Mouse (Mus musculus): ENCODE data around the gene Hbb-bh1. TPM values are rescaled to one million over a fixed set of nuclear protein-coding genes. Genes with fewer than 3 reads are reported as not detected.
"Not testable (repeated sequence)": the region's sequence is repeated elsewhere in the genome, so short reads cannot be mapped to it uniquely, and the experiment has no call there.

Hbb-bh1 gene
- polyA plus RNA-seq, 1 experiment from 2014 or later: 3.6 TPM

DNA sequence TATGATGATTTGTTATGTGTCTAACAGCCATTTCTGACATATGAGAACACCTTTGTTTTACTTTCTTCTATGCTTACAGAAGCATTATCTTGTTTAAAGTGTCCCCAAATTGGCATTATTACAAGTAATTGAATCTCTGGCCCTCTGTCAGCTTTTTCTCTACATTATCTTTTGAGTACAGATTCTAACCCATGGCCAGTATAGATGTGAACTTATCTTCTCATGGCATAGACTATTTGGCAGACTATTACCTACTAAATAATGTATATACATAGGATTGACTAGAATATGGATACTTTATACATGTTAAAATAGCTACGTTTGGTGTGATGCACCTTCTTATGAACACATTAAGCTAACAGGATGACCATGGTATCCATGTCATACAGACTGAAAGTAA lies 11.7 kb upstream of the Hbb-bh1 start:
- H3K36me3 ChIP-seq (replicated peaks; ENCODE audit: control insufficient read depth, insufficient read depth): no peaks in the 10 kb centered on the region
- H3K4me3 ChIP-seq (replicated peaks; ENCODE audit: low read length): no peak overlapping the region
- H3K4me1 ChIP-seq (replicated peaks; ENCODE audit: control insufficient read depth, insufficient read depth, low read length): no peaks in the 10 kb centered on the region
- H3K4me2 ChIP-seq (replicated peaks): no peak overlapping the region
- ATAC-seq (ENCODE audit: low FRiP score): no peak
- H3K27me3 ChIP-seq (ENCODE audit: control insufficient read depth, insufficient read depth, low read length): no peaks in the 10 kb centered on the region
- DNase-seq (ENCODE audit: low spot score): no peak
- no peak overlapping the region for H3K9ac ChIP-seq
- H3K9me3 ChIP-seq (ENCODE audit: control insufficient read depth, low read length): no peaks in the 10 kb centered on the region
- 73% methylated on average over 1 of the region's 1 CpGs for WGBS
- H3K27ac ChIP-seq: no peak overlapping the region

- Histone ChIP-seq H3K36me3 (replicated peaks; ENCODE audit: control insufficient read depth, insufficient read depth) (no peaks in the 10 kb centered on the region), H3K4me1 (replicated peaks; ENCODE audit: control insufficient read depth, insufficient read depth, low read length) (no peaks in the 10 kb centered on the region), H3K9ac (no peak within 1 kb of the TSS), H3K9me3 (ENCODE audit: control insufficient read depth, low read length) (no peaks in the 10 kb centered on the region), H3K4me2 (replicated peaks) (no peak within 1 kb of the TSS), H3K4me3 (replicated peaks; ENCODE audit: low read length) (no peak within 1 kb of the TSS), H3K27ac (no peak within 1 kb of the TSS), H3K27me3 (ENCODE audit: control insufficient read depth, insufficient read depth, low read length) (no peaks in the 10 kb centered on the region)
- no peak for DNase-seq (ENCODE audit: low spot score)
- WGBS: 56% methylated on average over 2 of the region's 2 CpGs
- ATAC-seq (ENCODE audit: low FRiP score): no peak
Measured at GRCm38 (mm10) chr7:103853090-103853489, 10.1 kb upstream of the Hbb-bh1 start, which contains the start of gene Hbb-y. Gene Hbb-y (minus strand): TSS chr7:103853216.

DNA sequence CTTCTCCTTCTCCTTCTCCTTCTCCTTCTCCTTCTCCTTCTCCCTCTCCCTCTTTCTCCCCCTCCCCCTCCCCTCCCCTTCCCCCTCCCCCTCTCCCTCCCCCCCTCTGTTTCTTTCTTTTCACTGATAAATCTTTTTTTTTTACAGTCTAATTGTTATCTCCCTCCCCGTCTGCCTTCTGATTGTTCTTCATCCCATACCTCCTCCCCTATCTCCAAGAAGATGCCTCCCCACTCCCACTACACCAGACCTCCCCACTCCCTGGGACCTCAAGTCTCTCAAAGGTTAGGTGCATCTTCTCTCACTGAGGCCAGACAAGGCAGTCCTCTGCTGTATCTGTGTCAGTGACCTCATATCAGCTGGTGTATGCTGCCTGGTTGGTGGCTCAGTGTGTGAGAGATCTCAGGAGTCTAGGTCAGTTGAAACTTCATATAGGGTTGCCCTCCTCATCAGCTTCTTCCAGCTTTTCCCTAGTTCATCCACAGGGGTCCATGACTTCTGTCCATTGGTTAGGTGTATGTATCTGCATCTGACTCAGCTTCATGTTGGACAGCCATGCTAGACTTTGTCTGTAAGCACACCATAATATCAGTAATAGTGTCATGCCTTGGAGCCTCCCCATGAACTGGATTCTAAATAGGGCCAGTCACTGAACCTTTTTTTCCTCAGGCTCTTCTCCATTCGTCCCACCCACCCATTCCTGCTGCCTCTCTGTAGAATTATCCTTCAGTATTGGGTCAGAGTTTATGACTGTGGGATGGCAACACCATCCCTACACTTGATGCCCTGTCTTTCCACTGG lies 1.8 kb upstream of the Hbb-bh1 start:
- H3K4me2 ChIP-seq (replicated peaks): no peak overlapping the region
- no peak overlapping the region for H3K9ac ChIP-seq
- no peak overlapping the region for H3K27ac ChIP-seq
- no peaks in the 10 kb centered on the region for H3K4me1 ChIP-seq (replicated peaks; ENCODE audit: control insufficient read depth, insufficient read depth, low read length)
- 60% methylated on average over 1 of the region's 2 CpGs for WGBS
- H3K27me3 ChIP-seq (ENCODE audit: control insufficient read depth, insufficient read depth, low read length): no peaks in the 10 kb centered on the region
- no peak for DNase-seq (ENCODE audit: low spot score)
- no peak overlapping the region for H3K4me3 ChIP-seq (replicated peaks; ENCODE audit: low read length)
- H3K9me3 ChIP-seq (ENCODE audit: control insufficient read depth, low read length): no peaks in the 10 kb centered on the region
- ATAC-seq (ENCODE audit: low FRiP score): no peak
- no peaks in the 10 kb centered on the region for H3K36me3 ChIP-seq (replicated peaks; ENCODE audit: control insufficient read depth, insufficient read depth)

DNA sequence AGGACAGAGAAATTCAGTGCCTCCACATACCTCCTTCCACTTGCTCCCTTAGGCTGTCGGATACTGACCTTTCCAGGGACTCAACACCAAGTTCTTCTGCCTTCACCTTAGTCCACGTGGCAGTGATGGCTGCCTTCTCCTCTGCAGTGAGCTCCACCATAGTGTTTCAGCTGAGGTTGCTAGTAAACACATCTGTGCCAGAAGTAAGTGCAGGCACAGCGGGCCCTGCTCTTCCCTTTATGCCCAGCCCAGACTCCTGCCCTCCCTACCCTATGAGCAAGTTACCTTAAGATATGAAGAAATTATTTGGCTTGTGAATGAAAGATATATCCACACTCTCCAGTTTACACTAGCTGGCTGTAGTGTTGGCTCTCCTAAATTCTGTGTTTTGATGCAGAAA lies 2.7 kb downstream of the Hbb-bh1 start, which contains the start of gene Hbb-bh2:
Gene Hbb-bh2, minus strand, starts transcription at position 253 of the 400 bp plus-strand sequence.
- no peaks in the 10 kb centered on the region for H3K4me1 ChIP-seq (replicated peaks; ENCODE audit: control insufficient read depth, insufficient read depth, low read length)
- no peaks in the 10 kb centered on the region for H3K9me3 ChIP-seq (ENCODE audit: control insufficient read depth, low read length)
- no peak within 1 kb of the TSS for H3K27ac ChIP-seq
- H3K27me3 ChIP-seq (ENCODE audit: control insufficient read depth, insufficient read depth, low read length): no peaks in the 10 kb centered on the region
- DNase-seq (ENCODE audit: low spot score): no peak
- WGBS: 78% methylated on average over 3 of the region's 3 CpGs
- no peak for ATAC-seq (ENCODE audit: low FRiP score)
- no peak within 1 kb of the TSS for H3K4me3 ChIP-seq (replicated peaks; ENCODE audit: low read length)
- H3K36me3 ChIP-seq (replicated peaks; ENCODE audit: control insufficient read depth, insufficient read depth): no peaks in the 10 kb centered on the region
- H3K4me2 ChIP-seq (replicated peaks): no peak within 1 kb of the TSS
- H3K9ac ChIP-seq: no peak within 1 kb of the TSS

GRCm38 (mm10) chr7:103827808-103828207 lies 15.2 kb downstream of the Hbb-bh1 start, which contains the start of gene Hbb-bs:
Gene Hbb-bs (minus strand): TSS chr7:103828096.
- H3K4me2 ChIP-seq (replicated peaks): no peak within 1 kb of the TSS
- H3K4me1 ChIP-seq (replicated peaks; ENCODE audit: control insufficient read depth, insufficient read depth, low read length): no peaks in the 10 kb centered on the region
- ATAC-seq (ENCODE audit: low FRiP score) (no peak), DNase-seq (ENCODE audit: low spot score) (no peak)
- H3K9ac ChIP-seq: no peak within 1 kb of the TSS
- no peak within 1 kb of the TSS for H3K4me3 ChIP-seq (replicated peaks; ENCODE audit: low read length)
- H3K9me3 ChIP-seq (ENCODE audit: control insufficient read depth, low read length): no peaks in the 10 kb centered on the region
- WGBS: 95% methylated on average over 4 of the region's 4 CpGs
- H3K27me3 ChIP-seq (ENCODE audit: control insufficient read depth, insufficient read depth, low read length): no peaks in the 10 kb centered on the region
- no peak within 1 kb of the TSS for H3K27ac ChIP-seq
- no peaks in the 10 kb centered on the region for H3K36me3 ChIP-seq (replicated peaks; ENCODE audit: control insufficient read depth, insufficient read depth)

DNA sequence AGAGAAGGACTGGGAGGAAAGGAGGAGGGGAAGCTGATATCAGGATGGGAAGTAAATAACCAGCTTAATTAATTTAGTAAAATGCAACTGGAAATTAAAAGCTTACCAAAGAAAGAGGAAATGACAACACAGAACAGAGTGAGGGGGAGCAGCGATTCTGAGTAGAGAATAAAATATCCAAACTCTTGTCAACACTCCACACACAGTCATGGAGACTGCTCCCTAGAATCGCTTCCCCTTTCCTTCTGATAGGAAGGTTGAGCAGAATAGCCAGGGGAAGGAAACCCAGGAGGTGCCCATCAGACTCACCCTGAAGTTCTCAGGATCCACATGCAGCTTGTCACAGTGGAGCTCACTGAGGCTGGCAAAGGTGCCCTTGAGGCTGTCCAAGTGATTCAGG lies 15.8 kb downstream of the Hbb-bh1 start:
- DNase-seq (ENCODE audit: low spot score); H3K27me3 ChIP-seq (ENCODE audit: control insufficient read depth, insufficient read depth, low read length); H3K4me3 ChIP-seq (replicated peaks; ENCODE audit: low read length); H3K27ac ChIP-seq; H3K4me2 ChIP-seq (replicated peaks); H3K9me3 ChIP-seq (ENCODE audit: control insufficient read depth, low read length); H3K4me1 ChIP-seq (replicated peaks; ENCODE audit: control insufficient read depth, insufficient read depth, low read length); H3K36me3 ChIP-seq (replicated peaks; ENCODE audit: control insufficient read depth, insufficient read depth); ATAC-seq (ENCODE audit: low FRiP score); H3K9ac ChIP-seq: not testable (repeated sequence)
- WGBS: no CpG with 5 or more reads among the region's 2 CpGs

DNA sequence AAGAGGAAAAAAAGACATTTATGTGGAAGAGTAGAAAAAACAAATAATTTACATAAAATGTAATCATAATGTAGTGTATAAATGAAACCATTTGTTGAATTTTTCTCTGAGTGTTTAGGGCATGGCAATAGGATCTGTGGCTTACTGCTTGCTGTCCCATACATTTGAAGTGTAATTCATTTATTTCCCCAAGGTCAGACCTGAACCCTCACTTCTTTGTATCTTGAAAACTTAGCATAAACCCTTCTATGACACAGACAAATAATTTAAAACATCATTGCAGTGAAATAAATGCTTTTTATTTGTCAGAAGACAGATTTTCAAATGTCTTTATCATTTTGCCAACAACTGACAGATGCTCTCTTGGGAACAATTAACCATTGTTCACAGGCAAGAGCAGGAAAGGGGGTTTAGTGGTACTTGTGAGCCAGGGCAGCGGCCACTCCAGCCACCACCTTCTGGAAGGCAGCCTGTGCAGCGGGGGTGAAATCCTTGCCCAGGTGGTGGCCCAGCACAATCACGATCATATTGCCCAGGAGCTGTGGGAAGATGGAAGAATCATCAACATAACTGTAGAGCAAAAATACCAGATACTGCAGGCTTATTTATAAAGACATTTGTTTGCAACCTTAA lies 16.6 kb downstream of the Hbb-bh1 start:
- Histone ChIP-seq H3K4me1 (replicated peaks; ENCODE audit: control insufficient read depth, insufficient read depth, low read length) (no peaks in the 10 kb centered on the region), H3K4me3 (replicated peaks; ENCODE audit: low read length) (no peak overlapping the region), H3K9ac (no peak overlapping the region), H3K27me3 (ENCODE audit: control insufficient read depth, insufficient read depth, low read length) (no peaks in the 10 kb centered on the region), H3K4me2 (replicated peaks) (no peak overlapping the region), H3K9me3 (ENCODE audit: control insufficient read depth, low read length) (no peaks in the 10 kb centered on the region), H3K27ac (no peak overlapping the region), H3K36me3 (replicated peaks; ENCODE audit: control insufficient read depth, insufficient read depth) (no peaks in the 10 kb centered on the region)
- WGBS: 54% methylated on average over 3 of the region's 3 CpGs
- ATAC-seq (ENCODE audit: low FRiP score): no peak
- no peak for DNase-seq (ENCODE audit: low spot score)

- Histone ChIP-seq H3K27ac (no peak overlapping the region), H3K4me3 (replicated peaks; ENCODE audit: low read length) (no peak overlapping the region), H3K27me3 (ENCODE audit: control insufficient read depth, insufficient read depth, low read length) (no peaks in the 10 kb centered on the region), H3K36me3 (replicated peaks; ENCODE audit: control insufficient read depth, insufficient read depth) (no peaks in the 10 kb centered on the region), H3K9ac (no peak overlapping the region), H3K4me2 (replicated peaks) (no peak overlapping the region), H3K9me3 (ENCODE audit: control insufficient read depth, low read length) (no peaks in the 10 kb centered on the region), H3K4me1 (replicated peaks; ENCODE audit: control insufficient read depth, insufficient read depth, low read length) (no peaks in the 10 kb centered on the region)
- DNase-seq (ENCODE audit: low spot score) (no peak), ATAC-seq (ENCODE audit: low FRiP score) (no peak)
- WGBS: 93% methylated on average over 3 of the region's 3 CpGs
Measured at GRCm38 (mm10) chr7:103825536-103826254, 17.3 kb downstream of the Hbb-bh1 start.

GRCm38 (mm10) chr7:103824597-103824996 lies 18.4 kb downstream of the Hbb-bh1 start:
- no peak overlapping the region for H3K27ac ChIP-seq
- ATAC-seq (ENCODE audit: low FRiP score) (no peak), DNase-seq (ENCODE audit: low spot score) (no peak)
- H3K36me3 ChIP-seq (replicated peaks; ENCODE audit: control insufficient read depth, insufficient read depth): no peaks in the 10 kb centered on the region
- H3K4me1 ChIP-seq (replicated peaks; ENCODE audit: control insufficient read depth, insufficient read depth, low read length): no peaks in the 10 kb centered on the region
- no peaks in the 10 kb centered on the region for H3K27me3 ChIP-seq (ENCODE audit: control insufficient read depth, insufficient read depth, low read length)
- H3K4me3 ChIP-seq (replicated peaks; ENCODE audit: low read length): no peak overlapping the region
- no peak overlapping the region for H3K4me2 ChIP-seq (replicated peaks)
- no peaks in the 10 kb centered on the region for H3K9me3 ChIP-seq (ENCODE audit: control insufficient read depth, low read length)
- H3K9ac ChIP-seq: no peak overlapping the region
- 85% methylated on average over 2 of the region's 2 CpGs for WGBS
